Mouse (Mus musculus): ENCODE measurements around the gene Dmac2. TPM values are rescaled to one million over a fixed set of nuclear protein-coding genes. Genes with fewer than 3 reads are reported as not detected.

The Dmac2 gene
- polyA plus RNA-seq, 1 experiment: 41.9 TPM

DNA sequence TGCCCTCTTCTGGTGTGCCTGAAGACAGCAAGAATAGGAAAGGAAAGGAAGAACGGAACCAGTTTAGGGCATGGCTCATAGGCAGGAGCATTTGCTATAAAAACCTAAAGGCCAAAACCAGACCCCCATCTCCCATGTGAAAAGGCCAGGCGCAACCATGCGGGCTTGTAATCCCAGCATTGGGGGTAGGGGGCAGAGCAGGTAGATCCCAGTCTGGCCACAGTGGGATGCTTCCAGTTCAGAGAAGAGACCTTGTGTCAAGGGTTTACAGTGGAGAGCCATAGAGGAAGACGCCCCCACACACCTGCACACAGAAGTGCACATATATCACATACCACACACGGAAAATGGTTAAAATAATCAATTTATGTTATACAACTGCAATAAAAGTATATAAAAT, 5.1 kb upstream of the Dmac2 start:
- no peak for TF ChIP-seq GATA1 (IDR thresholded peaks at IDR 0.05; ENCODE audit: low read length)

DNA sequence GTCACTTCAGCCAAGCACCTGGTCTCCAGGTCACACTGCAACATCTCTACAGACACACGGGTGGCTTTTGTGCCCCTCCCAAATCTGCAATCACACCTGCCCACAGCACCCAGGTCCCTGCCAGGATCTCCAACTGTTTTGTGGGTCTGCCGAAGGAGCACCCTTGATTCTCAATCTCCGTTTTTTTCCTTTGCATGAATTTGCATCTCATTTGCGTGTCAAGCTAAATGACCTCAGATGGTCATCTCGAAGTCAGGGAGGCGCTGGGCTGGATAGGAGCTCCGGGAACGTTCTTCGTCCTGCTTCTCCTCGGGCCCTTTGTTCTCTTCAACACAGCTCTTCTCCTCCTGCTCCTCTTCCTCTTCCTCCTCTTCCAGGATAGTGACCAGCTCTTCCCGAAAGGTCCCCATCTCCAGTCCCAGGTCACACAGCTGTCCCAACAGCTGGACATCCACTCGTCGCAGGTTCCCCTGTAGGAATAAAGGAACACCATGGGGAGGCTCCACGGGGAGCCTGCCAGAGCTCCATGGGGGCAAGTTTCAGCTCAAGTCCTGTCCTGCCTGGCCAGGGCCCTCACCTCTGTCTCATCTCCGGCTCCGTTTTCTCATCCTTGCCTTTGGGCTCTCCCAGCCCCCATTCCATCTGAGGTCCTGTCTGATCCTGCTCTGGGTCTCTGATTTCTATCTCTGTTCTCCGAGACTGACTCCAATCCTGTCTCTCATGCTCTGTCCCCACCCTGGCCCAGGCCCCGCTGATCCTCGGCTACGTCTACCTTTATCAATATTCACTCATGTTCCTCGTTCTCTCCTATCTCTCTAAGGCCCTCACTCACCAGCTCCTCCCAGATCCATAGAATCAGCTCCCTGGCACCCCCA, 4.1 kb upstream of the Dmac2 start:
- no peak for TF ChIP-seq GATA1 (IDR thresholded peaks at IDR 0.05; ENCODE audit: low read length)

DNA sequence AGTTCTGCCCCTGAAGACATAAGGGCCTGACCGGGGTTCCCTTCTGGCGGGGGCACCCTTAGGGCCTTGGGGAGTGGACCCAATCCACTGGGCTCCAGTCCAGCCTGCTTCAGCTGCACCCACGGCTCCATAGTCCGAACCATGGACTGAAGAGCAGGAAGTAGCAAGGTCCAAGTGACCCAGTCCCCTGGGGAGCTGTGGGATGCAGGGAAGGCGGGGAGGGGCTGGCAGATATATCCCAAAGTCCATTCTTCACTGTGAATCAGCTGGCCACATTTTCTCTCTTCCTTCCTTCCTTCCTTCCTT, 3.6 kb upstream of the Dmac2 start, which contains the start of gene Erich4:
Gene Erich4 (minus strand): TSS at position 187 of the 306 bp plus-strand sequence.
- no peak for TF ChIP-seq GATA1 (IDR thresholded peaks at IDR 0.05; ENCODE audit: low read length)

DNA sequence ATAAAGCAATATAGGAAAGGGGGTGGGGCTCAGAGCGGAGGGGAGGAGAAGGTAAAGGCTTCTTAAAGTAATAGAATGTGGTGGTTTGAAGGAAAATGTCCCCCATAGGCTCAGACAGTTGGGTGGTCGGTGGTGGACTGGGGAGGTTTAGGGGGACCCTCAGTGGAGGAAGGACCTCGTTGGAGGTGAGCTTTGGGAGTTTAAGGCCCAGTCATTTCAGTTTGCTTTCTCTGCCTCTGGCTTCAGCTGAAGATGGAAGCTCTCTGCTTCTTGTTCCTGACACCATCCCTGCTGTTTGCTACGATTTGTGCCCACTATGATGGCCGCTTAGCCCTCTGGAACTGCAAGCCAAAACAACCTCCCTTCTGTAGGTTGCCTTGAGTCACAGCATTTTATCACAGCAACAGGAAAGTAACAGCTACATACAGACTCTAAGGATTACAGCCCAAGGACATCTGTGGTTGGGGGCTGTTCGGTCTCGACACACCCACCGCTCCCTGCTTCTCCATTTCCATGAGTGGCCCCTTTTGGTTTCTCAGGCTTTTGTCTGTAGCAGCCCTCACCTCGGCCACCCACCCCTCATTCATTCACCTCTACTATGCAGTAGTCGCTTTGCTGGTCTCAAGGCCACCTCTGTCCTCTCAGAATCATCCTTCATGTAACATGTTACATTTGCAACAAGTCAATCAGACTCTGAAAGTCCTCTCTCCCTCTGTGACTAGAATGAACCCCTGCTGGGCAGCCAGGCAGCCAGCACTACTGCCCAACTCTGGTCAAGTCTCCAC, 1.6 kb upstream of the Dmac2 start:
- TF ChIP-seq GATA1 (IDR thresholded peaks at IDR 0.05; ENCODE audit: low read length): no peak

DNA sequence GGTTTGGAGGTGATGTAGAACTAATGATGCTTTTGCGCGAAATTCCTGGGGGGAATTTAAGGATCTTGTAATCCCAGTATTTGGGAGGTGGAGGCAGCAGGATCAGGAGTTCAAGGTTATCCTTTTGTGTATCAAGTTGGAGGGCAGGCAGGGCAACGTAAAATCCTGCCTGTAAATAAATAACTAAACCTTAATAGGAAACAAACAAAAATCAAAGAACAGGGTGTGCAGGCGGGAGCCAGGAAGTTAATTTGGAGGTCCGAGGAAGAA, 443 bp downstream of the Dmac2 start:
- no peak for TF ChIP-seq GATA1 (IDR thresholded peaks at IDR 0.05; ENCODE audit: low read length)

DNA sequence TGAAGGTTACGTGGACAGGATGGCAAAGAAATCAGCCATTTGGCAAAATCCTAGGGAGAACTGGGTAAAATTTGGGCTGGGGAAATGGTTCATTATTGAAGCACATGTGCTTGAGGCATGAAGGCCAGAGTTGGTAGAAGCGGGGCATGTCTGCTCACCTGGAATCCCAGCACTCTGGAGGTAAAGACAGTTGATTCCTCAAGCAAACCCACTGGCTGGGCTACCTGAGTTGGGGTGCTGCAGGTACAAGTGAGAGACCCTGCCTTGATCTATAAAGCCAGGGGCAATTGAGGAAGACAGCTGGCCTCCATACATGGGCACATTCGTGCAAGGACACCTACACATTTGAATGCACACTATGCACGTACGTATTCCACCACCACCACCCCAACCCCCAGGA, 887 bp downstream of the Dmac2 start:
- no peak for TF ChIP-seq GATA1 (IDR thresholded peaks at IDR 0.05; ENCODE audit: low read length)

DNA sequence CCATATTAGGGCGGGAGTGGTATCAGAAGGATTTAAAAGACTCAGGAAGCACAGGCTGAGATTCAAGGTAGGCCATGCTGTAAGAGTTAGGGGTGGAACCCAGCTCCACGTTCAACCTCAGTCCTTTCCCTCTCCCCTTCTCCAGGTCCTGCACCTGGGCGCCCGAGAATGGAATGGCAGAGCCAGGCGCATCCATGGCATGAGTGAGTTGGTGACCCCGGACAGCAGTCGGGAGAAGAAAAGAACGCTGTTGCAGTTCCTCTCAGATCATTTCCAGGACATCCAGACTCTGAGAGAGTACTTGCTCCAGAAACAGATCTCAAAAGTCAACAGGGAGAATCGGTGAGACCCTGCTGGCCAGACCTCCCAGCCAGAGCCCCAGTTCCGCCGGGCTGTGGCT, 1.5 kb downstream of the Dmac2 start:
- no peak for TF ChIP-seq GATA1 (IDR thresholded peaks at IDR 0.05; ENCODE audit: low read length)

DNA sequence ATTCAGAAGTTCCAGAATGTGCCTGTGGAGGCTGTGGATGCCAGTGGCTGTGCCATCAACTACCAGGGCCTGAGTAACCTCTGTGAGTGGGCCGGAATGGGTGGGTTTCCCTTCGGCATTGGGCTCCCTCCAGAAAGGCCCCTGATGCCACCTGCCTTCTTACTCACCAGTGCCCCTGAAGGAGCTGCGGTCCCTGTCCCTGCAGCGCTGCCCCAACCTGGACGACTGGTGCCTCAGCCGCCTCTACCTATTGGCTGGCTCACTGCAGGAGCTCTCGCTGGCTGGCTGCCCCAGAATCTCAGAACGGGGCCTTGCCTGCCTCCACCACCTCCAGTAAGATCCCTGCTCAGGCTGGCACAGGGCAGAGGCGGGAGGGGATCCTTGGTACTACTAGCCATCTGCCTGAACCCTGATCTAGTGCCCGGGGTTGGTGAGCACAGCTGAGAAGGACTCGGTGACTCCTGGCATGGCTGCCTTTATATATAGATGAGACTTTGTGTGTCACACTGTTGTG, 4.7 kb downstream of the Dmac2 start:
- TF ChIP-seq GATA1 (IDR thresholded peaks at IDR 0.05; ENCODE audit: low read length): no peak

DNA sequence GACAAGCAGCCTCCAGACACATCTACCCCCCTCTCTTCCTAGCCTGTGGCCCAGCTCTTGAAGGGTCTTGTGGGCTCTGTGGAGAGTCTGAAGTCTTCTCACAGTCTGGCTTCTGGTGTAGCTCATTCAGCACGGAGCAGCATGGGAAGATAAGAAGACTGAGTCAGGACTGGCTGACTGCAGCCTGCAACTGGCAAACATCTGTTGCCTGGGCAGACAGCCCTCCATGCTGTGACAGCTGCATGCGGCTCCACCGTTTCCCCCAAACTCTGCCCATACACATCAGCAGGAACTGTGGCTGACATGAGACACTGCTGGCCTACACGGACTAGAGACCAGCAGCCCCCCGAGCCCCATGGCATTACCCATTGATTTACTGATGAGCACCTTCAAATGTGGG, 5.6 kb downstream of the Dmac2 start:
- TF ChIP-seq GATA1 (IDR thresholded peaks at IDR 0.05; ENCODE audit: low read length): no peak

DNA sequence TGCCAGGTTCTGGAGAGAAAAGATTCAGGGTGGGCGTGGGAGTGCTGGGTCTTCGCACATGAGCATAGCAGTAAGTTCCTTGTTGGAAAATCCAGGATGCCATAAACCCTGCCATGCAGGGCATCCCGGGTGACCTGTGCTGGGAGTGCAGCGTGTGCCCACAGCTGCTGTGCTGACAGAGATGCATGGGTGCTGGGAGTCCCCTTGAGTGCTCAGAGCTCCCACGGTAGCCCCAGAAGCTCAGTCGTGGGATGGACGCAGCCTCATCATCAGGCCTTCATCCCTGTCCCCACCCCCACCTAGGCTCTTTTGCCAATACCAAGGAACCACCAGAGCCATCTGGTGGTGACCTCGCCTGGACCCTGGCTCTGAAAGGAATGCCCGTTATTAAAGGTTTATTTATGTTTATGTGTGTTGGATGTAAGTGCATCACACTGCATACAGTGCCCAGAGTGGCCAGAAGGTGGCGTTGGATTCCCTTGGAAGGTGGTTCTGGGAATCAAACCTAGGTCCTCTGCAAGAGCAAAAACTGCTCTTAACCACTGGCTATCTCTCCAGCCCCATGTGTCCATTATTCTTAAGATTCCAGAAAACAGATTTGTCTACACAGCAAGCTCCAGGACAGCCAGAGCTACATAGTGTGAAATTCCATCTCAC, 6.5 kb downstream of the Dmac2 start:
- no peak for TF ChIP-seq GATA1 (IDR thresholded peaks at IDR 0.05; ENCODE audit: low read length)

DNA sequence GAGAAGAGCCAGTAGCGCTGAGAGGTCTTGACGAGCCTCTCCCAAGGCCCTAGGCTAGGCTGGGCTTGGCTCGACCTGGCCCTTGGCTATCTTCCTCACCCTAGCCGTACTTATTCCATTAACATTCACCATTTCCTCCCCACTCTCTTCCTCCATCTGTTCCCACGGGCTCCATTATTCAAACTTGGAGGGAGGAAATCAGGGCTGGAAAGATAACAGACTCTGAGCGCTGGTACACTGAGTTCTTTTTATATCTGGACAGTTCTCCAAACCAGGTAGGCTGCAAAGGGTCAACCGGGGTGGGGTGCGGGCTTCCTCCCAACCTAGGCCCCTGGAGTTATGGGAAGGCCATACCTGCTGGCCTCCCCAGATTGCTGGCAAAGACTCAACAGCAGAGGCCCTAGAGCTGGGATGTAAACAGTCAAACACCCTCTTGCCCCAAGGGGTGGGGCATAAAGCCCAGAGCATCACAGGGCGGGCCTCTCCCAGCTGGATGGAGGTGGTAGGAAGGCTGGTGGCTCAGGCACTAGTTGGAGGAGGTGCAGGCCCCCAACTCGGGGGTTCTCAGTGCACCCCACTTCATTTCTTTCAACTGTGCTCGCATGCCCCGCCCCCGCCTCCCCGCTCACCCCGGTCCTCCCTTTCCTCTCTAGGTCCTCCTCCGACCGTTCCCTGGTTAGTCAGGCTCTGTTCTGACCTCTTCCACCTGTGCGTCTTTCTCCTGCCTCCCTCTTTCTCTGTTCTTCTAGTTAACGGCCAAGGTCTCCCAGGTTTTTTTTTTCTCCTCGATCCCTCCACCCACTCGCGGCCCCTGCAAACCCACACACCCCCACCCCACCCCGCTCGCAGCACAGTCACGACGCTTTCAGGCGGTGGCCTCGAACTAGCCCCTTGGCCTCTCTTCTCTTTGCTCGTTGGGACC, 7.6 kb downstream of the Dmac2 start, which contains the start of gene B3gnt8:
Gene B3gnt8 (plus strand): TSS at position 146 of the 922 bp plus-strand sequence.
- no peak for TF ChIP-seq GATA1 (IDR thresholded peaks at IDR 0.05; ENCODE audit: low read length)

DNA sequence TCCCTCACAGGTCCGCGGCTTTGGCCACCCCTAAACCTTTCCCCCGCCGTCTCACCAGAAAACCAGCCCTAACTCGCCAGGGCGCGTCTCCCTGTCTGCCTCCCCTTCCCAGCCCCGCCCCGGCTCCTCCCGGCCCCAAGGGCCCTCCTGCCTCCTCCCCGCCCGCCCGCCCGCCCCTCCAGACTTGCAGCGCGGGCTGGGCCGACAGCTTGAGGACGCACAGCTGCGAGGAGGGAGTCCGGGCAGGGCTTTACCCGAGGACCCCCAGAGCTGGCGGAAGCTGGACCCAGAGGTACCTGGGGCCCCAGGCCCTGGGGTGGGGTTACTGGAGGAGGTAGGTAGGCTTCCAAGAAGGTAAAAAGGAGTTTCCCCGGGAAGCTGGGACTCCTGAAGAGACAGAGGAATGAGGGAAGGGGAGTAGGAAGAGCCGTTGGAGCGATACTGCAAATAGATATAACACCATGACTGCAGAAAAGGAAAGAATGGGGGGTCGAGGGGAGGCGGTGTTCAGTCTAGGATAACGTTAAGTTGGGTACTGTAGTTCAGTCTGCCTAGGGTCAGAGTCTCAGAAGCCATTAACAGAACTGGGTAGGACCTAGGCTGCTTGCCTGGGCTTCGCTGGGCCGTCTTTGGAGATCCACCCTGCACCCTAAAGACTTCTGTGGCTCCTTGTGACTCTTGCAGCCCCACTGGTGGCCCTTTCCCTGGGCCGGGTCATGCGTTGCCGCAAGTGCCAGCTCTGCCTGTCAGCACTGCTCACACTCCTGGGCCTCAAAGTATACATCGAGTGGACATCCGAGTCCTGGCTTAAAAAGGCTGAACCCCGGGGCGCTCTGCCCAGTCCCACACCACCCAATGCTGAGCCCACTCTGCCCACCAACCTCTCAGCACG, 8.5 kb downstream of the Dmac2 start:
- no peak for TF ChIP-seq GATA1 (IDR thresholded peaks at IDR 0.05; ENCODE audit: low read length)

DNA sequence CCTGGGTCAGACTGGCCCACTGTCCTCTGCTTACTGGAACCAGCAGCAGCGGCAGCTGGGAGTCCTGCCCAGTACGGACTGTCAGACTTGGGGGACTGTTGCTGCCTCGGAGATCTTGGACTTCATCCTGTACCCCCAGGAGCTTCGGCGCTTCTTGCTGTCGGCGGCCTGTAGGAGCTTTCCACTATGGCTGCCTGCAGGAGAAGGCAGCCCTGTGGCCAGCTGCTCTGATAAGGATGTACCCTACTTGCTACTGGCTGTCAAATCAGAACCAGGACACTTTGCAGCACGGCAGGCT, 9.1 kb downstream of the Dmac2 start:
- TF ChIP-seq GATA1 (IDR thresholded peaks at IDR 0.05; ENCODE audit: low read length): no peak

DNA sequence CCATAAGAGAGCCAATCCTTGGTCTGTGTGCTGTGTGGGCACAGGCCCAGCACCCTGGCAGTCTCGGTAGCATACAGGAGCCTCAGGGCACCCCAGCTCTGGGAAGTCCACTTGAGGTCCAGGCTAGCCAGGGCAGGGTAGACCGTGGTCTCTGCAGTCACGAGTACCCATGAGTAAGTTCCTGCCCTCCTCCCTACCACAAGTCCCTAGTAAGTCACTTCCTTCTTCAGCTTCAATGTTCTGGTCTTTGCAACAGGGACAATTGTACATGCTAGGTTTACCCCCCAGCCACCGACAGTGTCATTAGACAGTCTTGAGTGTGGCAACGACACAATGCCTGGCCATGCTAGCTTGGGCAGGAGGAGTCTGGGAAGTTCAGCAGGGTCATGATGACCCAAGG, 13.5 kb downstream of the Dmac2 start:
- no peak for TF ChIP-seq GATA1 (IDR thresholded peaks at IDR 0.05; ENCODE audit: low read length)

Data from G1E-ER4 (cell line).